Mouse (Mus musculus): Measurements from ENCODE around the gene Tmem102.

- TF ChIP-seq CTCF (conservative IDR thresholded peaks at IDR 0.05; ENCODE audit: low read length) (no peak), POU5F1 (IDR thresholded peaks at IDR 0.05; ENCODE audit: borderline replicate concordance, low read length) (no peak), NANOG (IDR thresholded peaks at IDR 0.05; ENCODE audit: borderline replicate concordance, low read length) (no peak)
These were observed 28.7 kb upstream of the Tmem102 start for GRCm38 (mm10) chr11:69834001-69834549.
